Mouse (Mus musculus): ENCODE data around the gene Gpd1l. TPM values are rescaled to one million over a fixed set of nuclear protein-coding genes. Genes with fewer than 3 reads are reported as not detected.

Gpd1l gene
- polyA plus RNA-seq, 1 experiment from 2014 or later, result 10.8 TPM

- Histone ChIP-seq H3K9ac (no peak overlapping the region), H3K27me3 (no peaks in the 10 kb centered on the region), H3K4me3 (no peak overlapping the region), H3K27ac (no peak overlapping the region), H3K9me3 (no peaks in the 10 kb centered on the region), H3K4me2 (no peak overlapping the region), H3K4me1 (peaks cover 28% of the 10 kb centered on the region), H3K36me3 (no peaks in the 10 kb centered on the region)
- 80% methylated on average over 10 of the region's 10 CpGs for WGBS
- ATAC-seq (ENCODE audit: insufficient number of reproducible peaks, insufficient read depth, low FRiP score, low TSS enrichment, low read depth), result no peak
Measured at GRCm38 (mm10) chr9:114925039-114925438, 8.7 kb downstream of the Gpd1l start.

DNA sequence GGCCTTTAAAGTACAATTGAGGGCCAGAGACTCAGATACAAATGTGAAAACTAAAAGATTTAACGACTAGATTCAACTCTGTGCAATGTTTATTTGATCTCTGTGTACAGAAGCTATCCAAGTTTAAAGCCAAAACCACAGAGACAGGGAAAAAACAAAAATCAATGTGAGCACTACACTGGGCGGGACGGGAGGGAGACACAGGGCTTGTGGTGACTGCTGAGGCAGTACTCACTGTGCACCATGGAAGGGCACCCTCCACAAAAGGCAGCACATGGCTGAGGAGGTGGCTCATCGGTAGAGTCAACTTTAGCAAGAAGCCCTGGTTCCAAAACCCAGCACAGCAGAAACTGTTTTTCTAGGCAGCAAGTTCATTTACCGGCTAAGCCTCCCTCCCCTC, 9.3 kb downstream of the Gpd1l start:
- Histone ChIP-seq H3K4me2 (no peak overlapping the region), H3K27me3 (no peaks in the 10 kb centered on the region), H3K27ac (no peak overlapping the region), H3K9ac (no peak overlapping the region), H3K4me1 (peaks cover 31% of the 10 kb centered on the region), H3K4me3 (no peak overlapping the region), H3K36me3 (no peaks in the 10 kb centered on the region), H3K9me3 (no peaks in the 10 kb centered on the region)
- ATAC-seq (ENCODE audit: insufficient number of reproducible peaks, insufficient read depth, low FRiP score, low TSS enrichment, low read depth), result peak; percentile 46; the same call in 1 of the 2 replicates
- 43% methylated on average over 5 of the region's 5 CpGs for WGBS

GRCm38 (mm10) chr9:114922209-114922608, 11.6 kb downstream of the Gpd1l start:
- H3K9me3 ChIP-seq, result no peaks in the 10 kb centered on the region
- H3K4me2 ChIP-seq, result no peak overlapping the region
- no peak for ATAC-seq (ENCODE audit: insufficient number of reproducible peaks, insufficient read depth, low FRiP score, low TSS enrichment, low read depth)
- no peak overlapping the region for H3K9ac ChIP-seq
- 53% methylated on average over 5 of the region's 5 CpGs for WGBS
- H3K27me3 ChIP-seq, result no peaks in the 10 kb centered on the region
- peaks cover 31% of the 10 kb centered on the region for H3K4me1 ChIP-seq
- H3K36me3 ChIP-seq, result peaks cover 5% of the 10 kb centered on the region
- no peak overlapping the region for H3K4me3 ChIP-seq
- no peak overlapping the region for H3K27ac ChIP-seq

GRCm38 (mm10) chr9:114921352-114922081, 12.3 kb downstream of the Gpd1l start:
- ATAC-seq (ENCODE audit: insufficient number of reproducible peaks, insufficient read depth, low FRiP score, low TSS enrichment, low read depth), result no peak
- Histone ChIP-seq H3K36me3 (peaks cover 9% of the 10 kb centered on the region), H3K27ac (peak overlapping the region; percentile 18; the same call in 1 of the 2 replicates), H3K4me3 (no peak overlapping the region), H3K4me1 (peaks cover 31% of the 10 kb centered on the region), H3K9me3 (no peaks in the 10 kb centered on the region), H3K9ac (no peak overlapping the region), H3K27me3 (no peaks in the 10 kb centered on the region), H3K4me2 (no peak overlapping the region)
- 70% methylated on average over 2 of the region's 2 CpGs for WGBS

DNA sequence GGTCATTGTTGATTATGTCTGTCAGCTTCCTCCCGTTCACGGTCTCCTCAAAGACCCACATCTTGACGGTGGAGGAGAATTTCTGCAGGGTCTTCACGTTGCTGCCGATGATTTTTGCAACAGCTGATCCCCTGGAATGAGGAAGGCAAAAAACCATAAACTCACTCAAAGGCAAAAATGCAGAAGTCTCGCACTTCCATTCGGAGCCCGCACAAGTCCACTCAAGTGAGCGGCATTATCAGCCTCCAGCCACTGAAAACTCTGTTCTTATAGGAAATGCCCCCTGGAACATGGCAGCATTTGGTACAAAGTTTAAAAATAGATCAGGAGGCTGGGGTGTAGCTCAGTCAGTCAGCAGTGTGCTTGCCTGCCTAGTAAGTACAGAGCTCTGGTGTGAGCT, 13.2 kb downstream of the Gpd1l start:
- peaks cover 16% of the 10 kb centered on the region for H3K36me3 ChIP-seq
- no peaks in the 10 kb centered on the region for H3K27me3 ChIP-seq
- no peak overlapping the region for H3K9ac ChIP-seq
- H3K27ac ChIP-seq, result peak overlapping the region; percentile 18; the same call in 1 of the 2 replicates
- H3K4me1 ChIP-seq, result peaks cover 31% of the 10 kb centered on the region
- no peak overlapping the region for H3K4me2 ChIP-seq
- no peak for ATAC-seq (ENCODE audit: insufficient number of reproducible peaks, insufficient read depth, low FRiP score, low TSS enrichment, low read depth)
- 69% methylated on average over 9 of the region's 9 CpGs for WGBS
- H3K4me3 ChIP-seq, result no peak overlapping the region
- H3K9me3 ChIP-seq, result no peaks in the 10 kb centered on the region

GRCm38 (mm10) chr9:114912680-114913649, 20.8 kb downstream of the Gpd1l start:
- no peak overlapping the region for H3K4me3 ChIP-seq
- H3K4me1 ChIP-seq, result peaks cover 6% of the 10 kb centered on the region; the same call in 1 of the 2 replicates
- no peaks in the 10 kb centered on the region for H3K27me3 ChIP-seq
- H3K36me3 ChIP-seq, result peaks cover 42% of the 10 kb centered on the region
- H3K27ac ChIP-seq, result no peak overlapping the region
- no peak overlapping the region for H3K9ac ChIP-seq
- H3K4me2 ChIP-seq, result no peak overlapping the region
- WGBS, result 49% methylated on average over 18 of the region's 18 CpGs
- ATAC-seq (ENCODE audit: insufficient number of reproducible peaks, insufficient read depth, low FRiP score, low TSS enrichment, low read depth), result no peak
- no peaks in the 10 kb centered on the region for H3K9me3 ChIP-seq

GRCm38 (mm10) chr9:114907509-114907908, 26.3 kb downstream of the Gpd1l start:
- Histone ChIP-seq H3K9ac (no peak overlapping the region), H3K36me3 (peaks cover 26% of the 10 kb centered on the region; the same call in 1 of the 2 replicates), H3K4me1 (no peaks in the 10 kb centered on the region), H3K4me3 (no peak overlapping the region), H3K27ac (no peak overlapping the region), H3K4me2 (no peak overlapping the region), H3K27me3 (no peaks in the 10 kb centered on the region), H3K9me3 (no peaks in the 10 kb centered on the region)
- 54% methylated on average over 7 of the region's 7 CpGs for WGBS
- ATAC-seq (ENCODE audit: insufficient number of reproducible peaks, insufficient read depth, low FRiP score, low TSS enrichment, low read depth), result no peak

- Histone ChIP-seq H3K27ac (no peak overlapping the region), H3K4me3 (no peak overlapping the region), H3K27me3 (no peaks in the 10 kb centered on the region), H3K9ac (no peak overlapping the region), H3K9me3 (peaks cover 5% of the 10 kb centered on the region), H3K36me3 (0 out of 2 replicates have a peak, but pooled peaks cover under 1% of the 10 kb centered on the region), H3K4me2 (no peak overlapping the region), H3K4me1 (no peaks in the 10 kb centered on the region; the same call in 1 of the 2 replicates)
- ATAC-seq (ENCODE audit: insufficient number of reproducible peaks, insufficient read depth, low FRiP score, low TSS enrichment, low read depth), result no peak
- WGBS, result 82% methylated on average over 4 of the region's 4 CpGs
Measured at GRCm38 (mm10) chr9:114895919-114896318, 37.9 kb downstream of the Gpd1l start.

DNA sequence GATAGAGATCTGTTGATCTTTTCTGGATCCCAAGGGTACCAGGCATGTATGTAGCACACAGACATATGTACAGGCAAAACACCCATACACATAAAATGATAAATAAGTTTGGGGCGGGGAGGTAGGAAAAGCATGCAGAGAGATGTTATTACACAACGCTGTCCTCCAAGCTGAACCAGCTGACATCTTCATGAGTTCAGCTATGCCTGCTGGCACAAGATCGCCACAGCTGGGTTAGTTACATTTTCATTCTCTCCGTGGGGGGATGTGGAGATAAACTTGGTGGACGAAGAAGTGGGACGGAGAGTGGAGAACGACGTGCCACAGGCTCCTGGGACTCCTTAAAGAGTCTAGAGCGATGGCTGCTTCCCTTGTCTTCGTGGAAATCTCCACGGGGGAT, 40.8 kb downstream of the Gpd1l start:
- Histone ChIP-seq H3K27ac (no peak overlapping the region), H3K4me3 (no peak overlapping the region), H3K4me1 (no peaks in the 10 kb centered on the region; the same call in 1 of the 2 replicates), H3K27me3 (no peaks in the 10 kb centered on the region), H3K36me3 (no peaks in the 10 kb centered on the region), H3K9me3 (peaks cover 5% of the 10 kb centered on the region), H3K4me2 (no peak overlapping the region), H3K9ac (no peak overlapping the region)
- WGBS, result 88% methylated on average over 11 of the region's 11 CpGs
- no peak for ATAC-seq (ENCODE audit: insufficient number of reproducible peaks, insufficient read depth, low FRiP score, low TSS enrichment, low read depth)

DNA sequence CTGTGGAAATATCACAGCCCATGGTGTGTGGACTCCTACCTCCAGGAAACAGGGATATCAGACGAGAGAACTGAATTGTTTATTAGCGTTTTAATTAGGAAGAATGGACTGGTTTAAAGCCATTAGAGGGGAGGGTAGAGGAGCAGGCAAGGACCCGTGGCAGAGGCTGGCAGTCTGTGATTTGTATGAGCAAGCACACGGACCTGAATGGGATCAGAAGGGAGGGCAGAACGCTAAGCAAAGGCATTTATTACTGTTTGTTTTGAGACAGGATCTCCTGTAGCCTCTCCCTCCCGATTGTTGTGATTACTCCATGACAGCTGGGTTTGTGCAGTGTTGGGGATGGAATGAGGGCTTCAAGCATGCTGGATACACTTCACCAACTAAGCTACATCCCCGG, 43.4 kb downstream of the Gpd1l start:
- Histone ChIP-seq H3K36me3 (no peaks in the 10 kb centered on the region), H3K9me3 (peaks cover 5% of the 10 kb centered on the region), H3K27ac (no peak overlapping the region), H3K9ac (no peak overlapping the region), H3K4me2 (no peak overlapping the region), H3K4me1 (peaks cover 5% of the 10 kb centered on the region), H3K27me3 (no peaks in the 10 kb centered on the region), H3K4me3 (no peak overlapping the region)
- 48% methylated on average over 7 of the region's 7 CpGs for WGBS
- ATAC-seq (ENCODE audit: insufficient number of reproducible peaks, insufficient read depth, low FRiP score, low TSS enrichment, low read depth), result no peak

- no peak overlapping the region for H3K9ac ChIP-seq
- H3K4me2 ChIP-seq, result no peak overlapping the region
- peaks cover 5% of the 10 kb centered on the region for H3K4me1 ChIP-seq
- H3K36me3 ChIP-seq, result no peaks in the 10 kb centered on the region
- no peaks in the 10 kb centered on the region for H3K27me3 ChIP-seq
- H3K4me3 ChIP-seq, result no peak overlapping the region
- no peak overlapping the region for H3K27ac ChIP-seq
- no peaks in the 10 kb centered on the region for H3K9me3 ChIP-seq
- 89% methylated on average over 5 of the region's 5 CpGs for WGBS
- ATAC-seq (ENCODE audit: insufficient number of reproducible peaks, insufficient read depth, low FRiP score, low TSS enrichment, low read depth), result no peak
Measured at GRCm38 (mm10) chr9:114888856-114889407, 44.9 kb downstream of the Gpd1l start.
